Mouse (Mus musculus) midbrain, embryonic 13.5 days (tissue): ENCODE data around the gene Top2a. TPM values are rescaled to one million over a fixed set of nuclear protein-coding genes. Genes with fewer than 3 reads are reported as not detected.

Experiments
- ATAC-seq: fragments of 200-750 bp; cut with Nextera tagmentation; 2 replicates; pipeline ENCODE4 v1.8.0; 2017; ENCODE audit warnings: mild to moderate bottlenecking, moderate TSS enrichment, moderate library complexity
- H3K27ac ChIP-seq: fragments of 300-500 bp; sonication (generic); 2 replicates; pipeline ENCODE4 v1.5.1; 2015; ENCODE audit warnings: inconsistent platforms, mild to moderate bottlenecking, moderate library complexity
- H3K27me3 ChIP-seq: fragments of 300-500 bp; sonication (generic); 2 replicates; pipeline ENCODE4 v1.6.1; 2015; ENCODE audit warnings: mild to moderate bottlenecking, inconsistent platforms
- H3K36me3 ChIP-seq: fragments of 300-500 bp; sonication (generic); 2 replicates; pipeline ENCODE4 v1.6.1; 2015; ENCODE audit warnings: mild to moderate bottlenecking, inconsistent platforms
- H3K4me1 ChIP-seq: fragments of 300-500 bp; sonication (generic); replicated peaks from 2 replicates; pipeline ENCODE4 v1.6.1; 2015; ENCODE audit warnings: inconsistent platforms
- H3K4me2 ChIP-seq: fragments of 300-500 bp; sonication (generic); replicated peaks from 2 replicates; pipeline ENCODE4 v1.6.1; 2015; ENCODE audit warnings: moderate library complexity, mild to moderate bottlenecking, inconsistent platforms
- H3K4me3 ChIP-seq: fragments of 300-500 bp; sonication (generic); replicated peaks from 2 replicates; pipeline ENCODE4 v1.5.1; 2015; ENCODE audit warnings: mild to moderate bottlenecking, inconsistent platforms
- H3K9ac ChIP-seq: fragments of 300-500 bp; sonication (generic); replicated peaks from 2 replicates; pipeline ENCODE4 v1.6.1; 2015; ENCODE audit warnings: mild to moderate bottlenecking, inconsistent platforms
- H3K9me3 ChIP-seq: fragments of 300-500 bp; sonication (generic); 2 replicates; pipeline ENCODE4 v1.6.1; 2016; ENCODE audit warnings: mild to moderate bottlenecking, inconsistent platforms
- WGBS: fragments of 180-500 bp; shearing (Covaris S2); methylation state at CpG from one replicate; pipeline ENCODE4 v1.1.7; 2015; 5-methylcytosine and 5-hydroxymethylcytosine counted together
- polyA plus RNA-seq: library from polyadenylated mRNA; unstranded; fragments of >200 nt; fragmentation: Nextera tagmentation; extraction: Ambion mirVana; gene quantifications from 2 replicates; pipeline ENCODE4 v1.2.1, GENCODE M21; 2015

Top2a gene
- 118 and 125 TPM in 2 replicates for polyA plus RNA-seq

DNA sequence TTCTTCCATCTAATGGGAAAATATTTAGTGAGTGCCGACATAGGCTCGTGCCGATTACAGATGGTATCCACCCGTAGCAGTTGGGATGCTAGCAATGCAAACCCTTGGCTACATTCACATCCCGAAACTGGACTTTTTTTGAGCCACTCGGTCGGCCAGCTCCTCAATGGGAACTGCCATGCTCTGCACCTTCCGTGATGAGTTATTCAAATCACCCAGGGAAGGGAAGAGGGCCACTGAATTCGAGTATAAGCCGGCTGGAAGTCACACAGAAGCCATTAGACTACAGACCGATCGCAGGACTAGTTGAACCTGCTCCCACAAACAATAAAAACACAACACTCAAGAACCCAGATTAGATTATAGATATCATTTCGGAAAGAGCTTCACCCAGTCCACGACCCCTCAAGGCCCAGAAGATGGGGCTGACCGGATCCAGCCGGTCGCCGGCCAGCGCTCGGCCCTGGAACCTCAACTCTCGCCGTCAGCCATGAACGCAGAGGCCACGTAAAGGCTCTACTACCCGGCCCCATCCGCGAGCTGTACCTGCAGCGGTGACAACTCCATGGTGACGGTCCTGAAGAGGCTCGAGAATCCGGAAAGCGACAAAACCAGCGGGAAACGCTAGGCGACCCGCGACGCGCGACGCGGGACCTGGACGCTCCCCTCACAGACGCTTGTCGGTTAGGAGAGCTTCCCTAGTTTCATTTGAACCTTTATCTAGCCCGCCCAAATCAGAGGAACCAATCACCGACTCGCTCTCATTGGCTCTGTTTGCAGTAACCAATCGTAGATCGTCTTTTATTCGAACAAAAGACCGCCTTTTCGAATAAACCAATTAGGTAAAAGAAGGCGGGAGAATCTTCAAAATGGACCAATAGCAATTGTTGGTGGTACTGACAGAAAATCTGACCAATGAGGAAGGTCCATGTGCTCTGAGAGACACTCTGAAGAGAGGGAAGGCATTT lies at the start of gene Top2a:
Top2a (minus strand) TSS at position 690 of the 968 bp plus-strand sequence.
- H3K9ac ChIP-seq, result peak within 1 kb of the TSS; percentile 70
- H3K4me3 ChIP-seq, result peak within 1 kb of the TSS; percentile 62
- peaks cover 7% of the 10 kb centered on the region; the same call in 1 of the 2 replicates for H3K36me3 ChIP-seq
- no peaks in the 10 kb centered on the region for H3K9me3 ChIP-seq
- WGBS, result under 1% methylated on average over 54 of the region's 54 CpGs
- H3K4me2 ChIP-seq, result peak within 1 kb of the TSS; percentile 73
- no peak within 1 kb of the TSS for H3K27ac ChIP-seq
- H3K27me3 ChIP-seq, result no peaks in the 10 kb centered on the region
- ATAC-seq, result peak; percentile 96
- peaks cover 24% of the 10 kb centered on the region for H3K4me1 ChIP-seq

DNA sequence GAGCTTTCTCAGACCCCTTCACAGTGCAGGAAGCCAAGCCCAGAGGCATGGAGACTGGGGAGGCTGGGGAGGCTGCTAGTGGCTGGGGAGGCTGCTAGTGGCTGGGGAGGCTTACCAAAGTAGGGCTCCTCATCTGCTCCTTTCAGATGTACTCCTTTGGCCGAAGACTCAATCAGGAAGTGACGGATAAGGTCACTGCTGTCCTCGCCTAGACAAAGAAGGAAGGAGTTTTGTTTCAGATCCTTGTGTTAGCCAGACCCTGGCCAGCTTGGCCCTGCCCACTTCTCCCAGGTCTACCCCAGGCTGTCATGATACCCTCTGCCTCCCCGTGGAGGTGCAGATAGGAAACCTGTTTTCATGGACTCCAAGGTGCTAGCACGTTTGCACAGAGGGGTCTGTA lies 49.8 kb upstream of the Top2a start:
- no peak for ATAC-seq
- Histone ChIP-seq H3K9ac (no peak overlapping the region), H3K4me3 (no peak overlapping the region), H3K4me2 (no peak overlapping the region), H3K27me3 (no peaks in the 10 kb centered on the region), H3K36me3 (no peaks in the 10 kb centered on the region), H3K27ac (no peak overlapping the region), H3K4me1 (peaks cover 12% of the 10 kb centered on the region), H3K9me3 (no peaks in the 10 kb centered on the region)
- WGBS, result 64% methylated on average over 5 of the region's 5 CpGs

DNA sequence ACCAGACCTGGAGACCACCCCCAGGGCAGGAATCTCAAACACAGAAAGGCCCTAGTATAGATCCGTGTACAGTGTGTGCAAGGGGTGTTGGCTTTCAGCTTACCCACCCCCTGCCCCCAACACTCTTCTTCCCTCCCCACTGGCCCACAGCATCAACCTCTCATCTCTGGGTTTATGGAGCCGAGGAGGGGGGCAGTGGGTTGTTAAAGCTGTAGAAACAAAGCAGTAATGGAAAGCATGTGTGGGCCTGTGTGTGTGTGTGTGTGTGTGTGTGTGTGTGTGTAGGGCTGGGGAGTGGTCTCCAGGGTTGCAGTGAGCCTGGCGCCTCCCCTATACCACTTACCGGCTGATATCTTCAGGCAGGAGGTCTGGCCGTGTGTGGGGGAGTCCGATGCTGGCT lies 47.9 kb upstream of the Top2a start:
- ATAC-seq, result 0 out of 2 replicates have a peak, but pooled peaks have one; percentile 43
- no peak overlapping the region; the same call in 1 of the 2 replicates for H3K27ac ChIP-seq
- no peak overlapping the region for H3K9ac ChIP-seq
- H3K4me1 ChIP-seq, result peaks cover 12% of the 10 kb centered on the region
- no peak overlapping the region for H3K4me3 ChIP-seq
- no peaks in the 10 kb centered on the region for H3K36me3 ChIP-seq
- H3K4me2 ChIP-seq, result no peak overlapping the region
- WGBS, result 21% methylated on average over 6 of the region's 6 CpGs
- no peaks in the 10 kb centered on the region for H3K27me3 ChIP-seq
- H3K9me3 ChIP-seq, result no peaks in the 10 kb centered on the region

DNA sequence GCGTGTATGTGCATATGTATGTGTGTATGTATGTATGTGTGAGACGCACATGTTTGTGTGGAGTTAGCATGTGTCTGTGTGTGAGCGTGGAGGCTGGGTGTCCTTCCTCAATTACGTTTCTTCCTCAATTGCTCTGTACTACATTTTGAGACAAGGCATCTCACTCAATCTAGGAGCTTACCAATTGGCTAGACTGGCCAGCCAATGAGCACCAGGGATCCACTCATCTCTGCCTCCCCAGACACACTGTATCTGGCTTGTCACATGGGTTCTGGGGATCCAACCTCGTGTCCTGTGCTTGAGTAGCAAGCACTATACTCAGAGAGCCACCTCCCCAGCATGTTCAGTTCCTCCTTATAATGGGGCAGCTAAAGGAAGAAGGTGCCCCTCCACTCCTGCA lies 44.5 kb upstream of the Top2a start:
- no peak for ATAC-seq
- H3K27ac ChIP-seq, result no peak overlapping the region
- no peaks in the 10 kb centered on the region for H3K9me3 ChIP-seq
- whole genome bisulfite sequencing, result 82% methylated on average over 5 of the region's 5 CpGs
- no peak overlapping the region for H3K9ac ChIP-seq
- H3K4me3 ChIP-seq, result no peak overlapping the region
- no peaks in the 10 kb centered on the region for H3K36me3 ChIP-seq
- no peak overlapping the region for H3K4me2 ChIP-seq
- H3K4me1 ChIP-seq, result peaks cover 14% of the 10 kb centered on the region
- H3K27me3 ChIP-seq, result no peaks in the 10 kb centered on the region

DNA sequence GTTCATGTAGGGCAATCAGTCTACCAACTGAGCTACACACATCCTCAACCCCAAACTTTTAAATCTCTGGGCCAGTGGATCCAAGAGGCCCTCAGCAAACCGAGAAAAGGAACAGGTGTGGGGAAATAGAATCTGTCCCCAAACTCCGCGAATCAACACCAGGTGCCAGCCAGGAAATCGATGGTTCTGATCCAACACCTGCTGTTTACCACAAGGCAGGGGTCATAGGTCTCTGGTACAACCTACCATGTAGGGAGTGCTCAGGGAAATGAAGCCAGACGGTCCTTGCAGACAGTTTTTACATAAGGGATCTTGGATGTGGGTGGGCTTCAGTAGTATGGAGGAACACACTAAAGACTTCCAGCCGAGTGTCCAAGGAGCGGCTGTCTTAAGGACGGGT lies 43.6 kb upstream of the Top2a start:
- no peak overlapping the region for H3K4me3 ChIP-seq
- H3K27ac ChIP-seq, result no peak overlapping the region
- 84% methylated on average over 8 of the region's 8 CpGs for WGBS
- no peaks in the 10 kb centered on the region for H3K27me3 ChIP-seq
- no peak overlapping the region for H3K4me2 ChIP-seq
- H3K36me3 ChIP-seq, result no peaks in the 10 kb centered on the region
- H3K9me3 ChIP-seq, result no peaks in the 10 kb centered on the region
- no peak overlapping the region for H3K9ac ChIP-seq
- H3K4me1 ChIP-seq, result peaks cover 20% of the 10 kb centered on the region
- no peak for ATAC-seq

DNA sequence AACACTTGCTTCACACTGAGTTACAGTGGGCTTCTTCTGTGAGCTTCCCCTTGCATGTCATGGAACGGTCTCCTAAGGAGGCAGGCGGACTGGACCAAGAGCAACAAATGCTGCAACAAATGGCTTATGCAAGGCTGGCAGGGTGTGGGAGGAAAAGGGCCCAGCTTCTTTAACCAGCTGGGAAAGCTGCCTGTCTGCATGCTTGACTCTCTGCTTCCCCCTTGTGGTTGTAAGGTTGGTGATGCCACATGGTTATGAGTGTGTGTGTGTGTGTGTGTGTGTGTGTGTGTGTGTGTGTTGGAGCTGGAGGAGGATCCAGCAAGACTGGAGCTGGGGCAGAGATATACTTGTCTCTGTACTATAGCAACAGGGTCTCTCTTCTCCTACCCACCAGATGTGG lies 42.0 kb upstream of the Top2a start:
- Histone ChIP-seq H3K9ac (no peak overlapping the region), H3K4me2 (no peak overlapping the region), H3K27me3 (peaks cover 4% of the 10 kb centered on the region; the same call in 1 of the 2 replicates), H3K4me3 (no peak overlapping the region), H3K27ac (no peak overlapping the region), H3K9me3 (no peaks in the 10 kb centered on the region), H3K4me1 (peaks cover 8% of the 10 kb centered on the region; the same call in 1 of the 2 replicates), H3K36me3 (no peaks in the 10 kb centered on the region)
- 20% methylated on average over 2 of the region's 2 CpGs for WGBS
- ATAC-seq, result 0 out of 2 replicates have a peak, but pooled peaks have one; percentile 37

DNA sequence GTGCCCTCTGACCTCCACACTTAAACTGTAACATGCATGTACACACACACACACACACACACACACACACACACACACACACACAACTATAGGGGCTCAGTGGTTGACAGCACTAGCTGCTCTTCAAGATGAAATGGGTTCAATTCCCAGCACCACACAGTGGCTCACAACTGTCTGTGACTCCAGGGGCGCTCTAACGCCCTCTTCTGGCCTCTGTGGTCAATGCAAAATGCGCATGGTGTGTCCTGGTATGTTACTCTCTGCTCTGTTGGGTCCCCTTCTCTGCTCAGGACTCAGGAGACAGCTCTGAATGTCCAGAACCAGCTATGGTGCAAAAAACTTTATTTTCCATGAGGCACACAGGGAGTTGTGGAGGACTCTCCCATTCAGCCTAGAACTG lies 41.4 kb upstream of the Top2a start:
- ATAC-seq, result no peak
- Histone ChIP-seq H3K9ac (no peak overlapping the region), H3K27ac (no peak overlapping the region), H3K36me3 (no peaks in the 10 kb centered on the region), H3K4me3 (no peak overlapping the region), H3K27me3 (peaks cover 4% of the 10 kb centered on the region; the same call in 1 of the 2 replicates), H3K4me1 (peaks cover 8% of the 10 kb centered on the region; the same call in 1 of the 2 replicates), H3K9me3 (no peaks in the 10 kb centered on the region), H3K4me2 (no peak overlapping the region)
- 63% methylated on average over 3 of the region's 3 CpGs for WGBS

DNA sequence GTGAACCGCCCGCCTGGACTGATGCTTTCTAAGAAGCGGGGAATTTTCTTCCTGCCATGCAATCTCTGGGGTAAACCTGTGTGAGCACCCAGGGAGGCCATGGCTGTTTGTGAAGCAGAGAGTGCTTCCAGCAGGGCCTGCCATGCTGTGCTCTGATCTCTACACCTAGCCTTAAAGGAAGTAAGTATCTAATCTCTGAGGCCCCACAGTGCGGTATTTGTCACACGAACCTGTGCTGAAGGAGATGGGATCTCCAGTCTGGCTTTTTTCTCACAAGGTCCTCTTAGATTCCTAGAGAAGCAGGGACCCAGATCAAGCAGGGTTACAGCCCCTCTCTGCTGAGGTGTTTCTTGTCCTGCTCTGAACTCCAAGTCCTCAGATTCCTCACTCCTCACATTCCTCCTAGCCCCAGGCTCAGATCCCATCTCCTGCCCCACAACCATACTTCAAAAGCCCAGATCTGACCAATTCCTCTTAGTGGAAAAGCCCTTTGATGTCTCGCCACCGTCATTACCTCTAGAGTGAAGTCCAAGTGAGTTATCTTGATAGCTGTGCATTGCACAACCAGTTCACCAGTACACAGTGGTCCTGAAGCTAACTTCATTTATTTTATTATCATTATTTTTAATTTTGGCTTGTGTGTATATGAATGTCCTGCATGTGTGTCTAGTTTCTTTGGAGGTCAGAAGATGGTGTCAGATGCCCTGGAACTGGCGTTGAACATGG lies 39.6 kb upstream of the Top2a start:
- Histone ChIP-seq H3K9ac (peak overlapping the region; percentile 41; the same call in 1 of the 2 replicates), H3K27ac (no peak overlapping the region), H3K36me3 (no peaks in the 10 kb centered on the region), H3K4me3 (no peak overlapping the region), H3K4me2 (no peak overlapping the region), H3K4me1 (peaks cover 8% of the 10 kb centered on the region; the same call in 1 of the 2 replicates), H3K27me3 (peaks cover 4% of the 10 kb centered on the region; the same call in 1 of the 2 replicates), H3K9me3 (0 out of 2 replicates have a peak, but pooled peaks cover 3% of the 10 kb centered on the region)
- no peak for ATAC-seq
- 37% methylated on average over 8 of the region's 8 CpGs for WGBS

DNA sequence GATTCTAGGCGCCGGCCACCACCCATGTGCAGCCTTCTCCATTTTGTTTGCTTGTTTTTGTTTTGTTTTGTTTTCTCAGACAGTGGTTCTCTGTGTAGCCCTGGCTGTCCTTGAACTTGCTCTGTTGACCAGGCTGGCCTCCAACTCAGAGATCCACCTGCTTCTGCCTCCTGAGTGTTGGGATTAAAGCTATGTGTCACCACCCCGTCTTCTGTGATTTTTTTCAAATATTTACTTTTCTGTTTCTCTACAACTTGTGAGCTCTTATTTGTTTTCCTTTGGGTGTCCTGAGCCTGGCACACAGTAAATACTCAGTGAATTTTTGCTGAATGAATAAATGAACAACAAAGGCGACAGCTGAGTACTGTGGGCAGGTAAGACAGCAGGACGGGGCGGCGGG lies 38.7 kb upstream of the Top2a start:
- Histone ChIP-seq H3K4me2 (no peak overlapping the region), H3K9ac (peak overlapping the region; percentile 41; the same call in 1 of the 2 replicates), H3K27me3 (peaks cover 4% of the 10 kb centered on the region; the same call in 1 of the 2 replicates), H3K9me3 (0 out of 2 replicates have a peak, but pooled peaks cover 3% of the 10 kb centered on the region), H3K36me3 (no peaks in the 10 kb centered on the region), H3K4me3 (no peak overlapping the region), H3K27ac (no peak overlapping the region), H3K4me1 (peaks cover 8% of the 10 kb centered on the region; the same call in 1 of the 2 replicates)
- WGBS, result 86% methylated on average over 7 of the region's 7 CpGs
- ATAC-seq, result no peak

DNA sequence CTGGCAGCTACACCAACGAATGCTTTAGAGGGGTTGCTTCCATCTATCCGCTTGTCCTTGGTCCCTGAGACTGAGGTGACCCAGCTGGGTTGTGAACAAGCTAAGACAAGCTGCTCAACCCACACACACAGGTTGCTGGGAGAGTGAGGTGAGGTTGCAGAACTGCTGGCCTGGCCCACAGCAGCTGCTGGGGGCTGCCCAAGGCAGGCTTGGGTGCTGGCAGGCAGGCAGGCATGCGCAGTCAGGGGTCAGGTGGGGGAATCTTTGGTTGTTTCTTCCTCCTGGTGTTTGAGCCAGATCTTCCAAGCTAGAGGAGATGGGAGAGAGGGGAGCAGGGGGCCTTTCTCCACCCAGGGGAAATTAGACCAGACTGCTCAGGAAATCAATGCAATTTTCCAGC lies 36.4 kb upstream of the Top2a start:
- Histone ChIP-seq H3K4me2 (no peak overlapping the region), H3K4me1 (peaks cover 17% of the 10 kb centered on the region), H3K9me3 (0 out of 2 replicates have a peak, but pooled peaks cover 3% of the 10 kb centered on the region), H3K36me3 (no peaks in the 10 kb centered on the region), H3K9ac (no peak overlapping the region), H3K4me3 (no peak overlapping the region), H3K27me3 (peaks cover 4% of the 10 kb centered on the region; the same call in 1 of the 2 replicates), H3K27ac (no peak overlapping the region)
- no peak for ATAC-seq
- 89% methylated on average over 3 of the region's 3 CpGs for WGBS

DNA sequence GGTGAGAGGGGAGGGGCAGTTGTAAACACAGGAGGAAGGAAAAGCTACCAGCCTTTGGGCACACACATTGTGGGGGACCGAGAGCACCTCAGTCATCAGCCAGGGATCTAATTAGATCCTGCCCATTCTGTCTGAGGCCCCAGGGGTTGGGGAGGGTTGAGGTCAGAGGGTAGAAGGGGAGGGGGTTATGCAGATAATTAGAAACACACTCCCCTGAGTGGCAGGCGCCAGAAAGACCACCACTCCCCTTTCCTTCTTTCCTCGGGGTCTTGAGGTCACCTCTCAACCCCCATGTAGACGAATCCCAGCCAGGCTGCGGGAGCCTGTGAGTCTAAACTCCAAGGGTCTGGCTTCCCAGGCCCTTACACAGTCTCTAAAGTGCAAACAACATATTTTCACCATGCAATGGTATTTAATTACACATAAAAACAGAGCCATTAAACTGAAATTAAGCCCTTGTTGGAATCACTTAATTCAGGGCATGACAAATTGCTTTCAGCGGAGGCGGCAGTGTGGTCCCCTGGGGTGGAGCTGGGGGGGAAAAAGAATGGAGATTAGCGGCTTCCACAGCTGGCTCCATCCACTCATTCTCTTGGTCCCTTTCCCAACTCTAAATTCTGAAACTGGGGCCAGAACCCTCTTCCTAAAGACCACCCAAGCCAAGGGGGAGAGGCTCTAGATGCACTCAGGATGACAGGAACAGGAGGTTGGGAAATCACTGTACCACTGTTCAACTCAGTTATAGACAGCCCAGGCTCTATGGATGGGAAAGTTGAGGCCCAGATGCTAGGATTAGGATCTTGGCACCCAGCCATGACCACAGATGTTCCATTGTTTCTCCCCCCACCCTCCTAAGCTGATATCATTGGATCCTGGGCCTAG lies 31.8 kb upstream of the Top2a start:
- H3K27ac ChIP-seq, result no peak overlapping the region
- H3K36me3 ChIP-seq, result peaks cover 12% of the 10 kb centered on the region
- H3K4me1 ChIP-seq, result peaks cover 15% of the 10 kb centered on the region
- H3K9ac ChIP-seq, result no peak overlapping the region
- 0 out of 2 replicates have a peak, but pooled peaks cover 3% of the 10 kb centered on the region for H3K9me3 ChIP-seq
- H3K4me2 ChIP-seq, result no peak overlapping the region
- 5% methylated on average over 8 of the region's 8 CpGs for WGBS
- no peak overlapping the region for H3K4me3 ChIP-seq
- no peak for ATAC-seq
- H3K27me3 ChIP-seq, result no peaks in the 10 kb centered on the region
